Mouse (Mus musculus) liver, postnatal 0 days (tissue): ENCODE results near the gene Olfr1367.
"Not testable (repeated sequence)": the region's sequence is repeated elsewhere in the genome, so short reads cannot be mapped to it uniquely, and the experiment has no call there.

ENCODE experiments used
- CTCF ChIP-seq: sonication (generic); IDR thresholded peaks from 2 replicates; pipeline ENCODE4 v1.5.1; 2016; ENCODE audit warnings: antibody characterized with exemption, low read depth
- EP300 ChIP-seq: IDR thresholded peaks from 2 replicates; pipeline ENCODE4 v1.6.1; 2016; ENCODE audit warnings: antibody characterized with exemption, low read depth, mild to moderate bottlenecking

- TF ChIP-seq CTCF, EP300: not testable (repeated sequence)
These were observed 49.3 kb downstream of the Olfr1367 start for GRCm38 (mm10) chr13:21396048-21396447.
